Mouse (Mus musculus): ENCODE results near the gene Exoc3l2. TPM values are rescaled to one million over a fixed set of nuclear protein-coding genes. Genes with fewer than 3 reads are reported as not detected.

The Exoc3l2 gene
- polyA plus RNA-seq, 1 experiment: 0.04 TPM

- Histone ChIP-seq H3K4me3 (replicated peaks) (no peak overlapping the region), H3K9me3 (ENCODE audit: control insufficient read depth, low read length) (peaks cover 5% of the 10 kb centered on the region), H3K4me1 (ENCODE audit: control insufficient read depth) (no peaks in the 10 kb centered on the region), H3K27me3 (ENCODE audit: control insufficient read depth) (peaks cover under 1% of the 10 kb centered on the region; the same call in 1 of the 2 replicates), H3K36me3 (ENCODE audit: control insufficient read depth) (peaks cover 21% of the 10 kb centered on the region)
- TF ChIP-seq GATA1 (IDR thresholded peaks at IDR 0.05; ENCODE audit: low read length): no peak
- TF ChIP-seq TAL1 (IDR thresholded peaks at IDR 0.05; ENCODE audit: low read length): no peak
Measured at GRCm38 (mm10) chr7:19427999-19428650, 35.0 kb upstream of the Exoc3l2 start.

GRCm38 (mm10) chr7:19429726-19430125 lies 33.4 kb upstream of the Exoc3l2 start:
- Histone ChIP-seq H3K4me3 (replicated peaks) (no peak overlapping the region), H3K36me3 (ENCODE audit: control insufficient read depth) (peaks cover 35% of the 10 kb centered on the region), H3K9me3 (ENCODE audit: control insufficient read depth, low read length) (peaks cover 5% of the 10 kb centered on the region), H3K4me1 (ENCODE audit: control insufficient read depth) (no peaks in the 10 kb centered on the region), H3K27me3 (ENCODE audit: control insufficient read depth) (no peaks in the 10 kb centered on the region)
- TF ChIP-seq TAL1 (IDR thresholded peaks at IDR 0.05; ENCODE audit: low read length): no peak
- no peak for TF ChIP-seq GATA1 (IDR thresholded peaks at IDR 0.05; ENCODE audit: low read length)

- H3K4me1 ChIP-seq (ENCODE audit: control insufficient read depth): no peaks in the 10 kb centered on the region
- peaks cover 39% of the 10 kb centered on the region for H3K36me3 ChIP-seq (ENCODE audit: control insufficient read depth)
- no peak overlapping the region for H3K4me3 ChIP-seq (replicated peaks)
- peaks cover 5% of the 10 kb centered on the region for H3K9me3 ChIP-seq (ENCODE audit: control insufficient read depth, low read length)
- H3K27me3 ChIP-seq (ENCODE audit: control insufficient read depth): no peaks in the 10 kb centered on the region
- TF ChIP-seq GATA1 (IDR thresholded peaks at IDR 0.05; ENCODE audit: low read length) (no peak), TAL1 (IDR thresholded peaks at IDR 0.05; ENCODE audit: low read length) (no peak)
Measured at GRCm38 (mm10) chr7:19430402-19430801, 32.7 kb upstream of the Exoc3l2 start.

- TF ChIP-seq GATA1 (IDR thresholded peaks at IDR 0.05; ENCODE audit: low read length) (no peak), TAL1 (IDR thresholded peaks at IDR 0.05; ENCODE audit: low read length) (no peak)
- Histone ChIP-seq H3K36me3 (ENCODE audit: control insufficient read depth) (peaks cover 52% of the 10 kb centered on the region), H3K4me1 (ENCODE audit: control insufficient read depth) (no peaks in the 10 kb centered on the region), H3K9me3 (ENCODE audit: control insufficient read depth, low read length) (peaks cover 5% of the 10 kb centered on the region), H3K27me3 (ENCODE audit: control insufficient read depth) (no peaks in the 10 kb centered on the region), H3K4me3 (replicated peaks) (no peak overlapping the region)
Measured at GRCm38 (mm10) chr7:19432475-19432874, 30.7 kb upstream of the Exoc3l2 start.

- Histone ChIP-seq H3K27me3 (ENCODE audit: control insufficient read depth) (no peaks in the 10 kb centered on the region), H3K4me1 (ENCODE audit: control insufficient read depth) (no peaks in the 10 kb centered on the region), H3K9me3 (ENCODE audit: control insufficient read depth, low read length) (peaks cover 5% of the 10 kb centered on the region), H3K4me3 (replicated peaks) (no peak overlapping the region), H3K36me3 (ENCODE audit: control insufficient read depth) (peaks cover 52% of the 10 kb centered on the region)
- TF ChIP-seq GATA1 (IDR thresholded peaks at IDR 0.05; ENCODE audit: low read length) (no peak), TAL1 (IDR thresholded peaks at IDR 0.05; ENCODE audit: low read length) (no peak)
Measured at GRCm38 (mm10) chr7:19436276-19436675, 26.9 kb upstream of the Exoc3l2 start.

- Histone ChIP-seq H3K9me3 (ENCODE audit: control insufficient read depth, low read length) (peaks cover 5% of the 10 kb centered on the region), H3K4me3 (replicated peaks) (no peak overlapping the region), H3K4me1 (ENCODE audit: control insufficient read depth) (peaks cover 5% of the 10 kb centered on the region), H3K27me3 (ENCODE audit: control insufficient read depth) (no peaks in the 10 kb centered on the region), H3K36me3 (ENCODE audit: control insufficient read depth) (peaks cover 45% of the 10 kb centered on the region)
- no peak for TF ChIP-seq GATA1 (IDR thresholded peaks at IDR 0.05; ENCODE audit: low read length)
- no peak for TF ChIP-seq TAL1 (IDR thresholded peaks at IDR 0.05; ENCODE audit: low read length)
Measured at GRCm38 (mm10) chr7:19437048-19437447, 26.1 kb upstream of the Exoc3l2 start.

GRCm38 (mm10) chr7:19441448-19442091 lies 21.6 kb upstream of the Exoc3l2 start:
- Histone ChIP-seq H3K4me3 (replicated peaks) (no peak overlapping the region), H3K27me3 (ENCODE audit: control insufficient read depth) (no peaks in the 10 kb centered on the region), H3K36me3 (ENCODE audit: control insufficient read depth) (peaks cover 19% of the 10 kb centered on the region), H3K4me1 (ENCODE audit: control insufficient read depth) (peaks cover 7% of the 10 kb centered on the region), H3K9me3 (ENCODE audit: control insufficient read depth, low read length) (no peaks in the 10 kb centered on the region)
- TF ChIP-seq GATA1 (IDR thresholded peaks at IDR 0.05; ENCODE audit: low read length): no peak
- no peak for TF ChIP-seq TAL1 (IDR thresholded peaks at IDR 0.05; ENCODE audit: low read length)

GRCm38 (mm10) chr7:19443344-19443743 lies 19.8 kb upstream of the Exoc3l2 start:
- Histone ChIP-seq H3K4me1 (ENCODE audit: control insufficient read depth) (peaks cover 7% of the 10 kb centered on the region), H3K27me3 (ENCODE audit: control insufficient read depth) (no peaks in the 10 kb centered on the region), H3K4me3 (replicated peaks) (no peak overlapping the region), H3K9me3 (ENCODE audit: control insufficient read depth, low read length) (no peaks in the 10 kb centered on the region), H3K36me3 (ENCODE audit: control insufficient read depth) (peaks cover 18% of the 10 kb centered on the region)
- no peak for TF ChIP-seq GATA1 (IDR thresholded peaks at IDR 0.05; ENCODE audit: low read length)
- no peak for TF ChIP-seq TAL1 (IDR thresholded peaks at IDR 0.05; ENCODE audit: low read length)

GRCm38 (mm10) chr7:19444801-19445200 lies 18.3 kb upstream of the Exoc3l2 start:
- no peak overlapping the region for H3K4me3 ChIP-seq (replicated peaks)
- no peaks in the 10 kb centered on the region for H3K27me3 ChIP-seq (ENCODE audit: control insufficient read depth)
- peaks cover 21% of the 10 kb centered on the region for H3K36me3 ChIP-seq (ENCODE audit: control insufficient read depth)
- H3K4me1 ChIP-seq (ENCODE audit: control insufficient read depth): peaks cover 7% of the 10 kb centered on the region
- TF ChIP-seq GATA1 (IDR thresholded peaks at IDR 0.05; ENCODE audit: low read length) (no peak), TAL1 (IDR thresholded peaks at IDR 0.05; ENCODE audit: low read length) (no peak)
- H3K9me3 ChIP-seq (ENCODE audit: control insufficient read depth, low read length): no peaks in the 10 kb centered on the region
